Mouse (Mus musculus) C3H10T1/2 (cell line): Measurements from ENCODE around the gene Zc3h6. TPM values are rescaled to one million over a fixed set of nuclear protein-coding genes. Genes with fewer than 3 reads are reported as not detected.

Experiments used
- polyA plus RNA-seq, 2 experiments: library from polyadenylated mRNA; unstranded; fragments of >200 nt; fragmentation: generic; extraction: Trizol; gene quantifications; one replicate each; pipeline ENCODE4 v1.2.1; 2012; ENCODE audit warnings: missing spikeins in 2 of 2

Zc3h6 gene
- 1 to 10 TPM in 1 of 2 experiments, under 1 TPM in 1; 0.33 to 1.6 TPM for polyA plus RNA-seq

DNA sequence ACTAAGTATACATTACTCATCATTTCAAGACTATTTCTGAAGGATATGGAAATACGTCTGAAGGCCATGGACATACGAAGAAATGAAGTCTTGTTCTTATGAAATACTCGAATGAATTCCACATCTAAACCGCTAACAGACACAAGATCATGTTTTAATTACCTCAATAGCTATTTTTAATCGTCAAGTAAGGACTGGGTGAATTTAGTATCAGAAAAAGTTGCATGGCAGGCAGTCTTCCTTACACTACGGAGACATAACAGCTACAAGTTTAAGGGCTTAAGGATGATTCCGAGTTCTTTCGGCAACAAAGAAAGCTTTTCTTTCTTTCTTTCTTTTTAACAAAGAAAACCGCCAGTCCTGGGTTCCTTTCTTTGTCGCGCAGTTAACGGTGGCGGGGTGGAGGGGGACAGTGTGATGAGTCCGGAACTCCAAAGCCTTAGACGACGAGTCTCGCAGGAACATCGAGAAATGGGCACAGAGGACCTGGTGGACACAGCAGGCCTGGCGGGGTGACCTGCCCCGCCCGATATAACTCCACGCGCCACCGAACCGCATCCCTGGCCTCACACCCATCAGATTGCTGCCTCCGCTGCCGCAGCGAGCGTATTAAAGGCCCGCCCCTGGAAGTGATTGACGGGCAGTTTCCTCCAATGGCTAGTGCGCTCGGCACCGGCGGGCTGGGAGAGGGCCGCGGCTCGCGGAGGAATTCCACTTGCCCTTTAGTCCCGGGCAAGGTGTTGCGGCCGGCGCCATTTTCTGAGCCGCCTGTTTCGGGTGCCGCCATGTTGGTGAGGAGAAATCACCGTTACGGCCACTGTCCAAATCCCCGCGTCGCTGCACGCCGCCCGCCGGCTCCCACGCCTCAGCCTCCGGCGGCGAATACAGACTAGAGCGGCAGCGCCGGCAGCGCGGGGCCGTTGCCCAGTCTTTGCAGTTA is at the start of gene Zc3h6:
Gene Zc3h6, plus strand, starts transcription at position 762 of the 940 bp plus-strand sequence.

DNA sequence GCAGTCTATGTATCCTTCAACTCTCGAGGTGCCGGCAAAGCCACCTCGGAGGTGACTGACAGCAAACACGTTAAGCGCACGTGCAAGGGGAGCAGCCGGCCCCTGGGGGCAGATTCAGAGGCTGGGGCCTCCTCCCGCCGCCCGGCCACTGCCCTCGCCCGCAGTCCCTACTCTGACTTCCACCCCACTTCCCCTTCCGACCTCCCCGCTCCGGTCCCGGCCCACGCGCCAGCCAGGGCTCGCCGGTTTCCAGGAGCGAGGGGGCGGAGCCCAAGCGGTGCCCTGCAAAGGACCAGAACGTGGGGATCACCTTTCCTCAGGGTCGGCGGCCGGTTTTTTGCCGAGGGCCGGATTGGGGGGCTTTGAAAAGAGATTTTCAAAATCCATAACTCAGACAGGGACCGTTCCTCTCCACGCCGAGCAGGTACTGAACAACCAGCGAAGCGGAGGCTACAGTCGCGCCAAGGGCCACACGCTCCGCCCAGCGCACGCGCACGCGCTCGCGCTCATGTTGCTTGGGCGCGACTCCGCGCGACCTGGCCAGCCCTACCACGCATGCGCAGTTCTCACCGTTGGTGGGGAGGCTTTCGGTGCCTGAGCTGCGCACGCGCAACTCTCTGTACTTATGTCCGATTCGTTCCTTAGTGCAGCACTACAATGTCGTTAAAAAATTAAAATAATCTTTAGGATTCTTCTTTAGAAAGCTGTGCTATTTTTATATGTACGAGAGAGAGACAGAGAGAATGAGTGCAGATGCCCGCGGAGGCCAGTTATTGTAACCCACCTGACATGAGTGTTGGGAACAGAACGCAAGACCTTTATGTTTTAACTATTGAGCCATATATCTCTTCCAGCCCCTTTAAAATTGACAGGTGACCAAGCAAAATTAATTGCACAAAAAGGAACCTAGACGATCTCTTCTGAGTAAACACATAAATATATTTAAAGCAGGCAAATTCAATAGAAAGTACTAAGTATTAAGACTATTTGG is 23.4 kb upstream of the Zc3h6 start, which contains the start of gene Zc3h8:
Gene Zc3h8, minus strand, starts transcription at position 540 of the 991 bp plus-strand sequence.

DNA sequence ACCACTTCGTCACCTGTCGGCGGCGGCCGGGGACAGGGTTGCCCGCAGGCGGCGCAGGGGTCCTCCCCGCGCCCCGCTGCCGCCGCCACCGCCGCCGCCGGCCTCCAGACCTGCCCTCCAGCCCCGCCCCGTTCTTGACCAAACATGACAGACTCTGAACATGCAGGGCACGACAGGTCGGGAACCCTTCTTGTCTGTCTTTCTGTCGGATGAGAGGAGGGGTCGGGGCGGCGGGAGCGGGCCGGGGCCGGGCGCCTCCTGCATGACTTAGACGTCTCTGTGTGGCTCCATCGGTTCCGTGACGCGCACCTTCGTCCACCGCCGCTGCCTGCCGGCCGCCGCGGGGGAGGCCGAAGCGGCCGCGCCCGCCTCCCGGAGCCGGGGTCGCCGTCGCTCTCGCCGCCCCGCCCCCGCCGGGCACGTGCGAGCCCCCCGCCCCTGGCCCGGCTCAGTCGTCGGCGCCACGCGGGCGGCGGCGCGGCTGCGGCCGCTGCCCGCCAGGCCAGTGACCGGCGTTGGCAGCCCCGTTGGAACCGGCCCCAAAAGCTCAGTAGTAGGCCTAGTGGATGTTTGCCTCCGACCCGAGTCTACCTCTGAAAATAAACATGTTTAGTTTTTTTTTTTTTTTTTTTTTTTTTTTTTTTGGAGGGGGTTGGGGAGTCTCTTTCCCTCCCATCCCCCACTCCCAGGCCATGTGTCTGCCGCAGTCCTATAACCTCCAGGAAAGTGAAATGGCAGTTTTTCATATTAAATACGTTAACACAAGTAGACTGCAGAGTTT is 649 bp downstream of the Zc3h6 start, which contains the start of gene Gm10762:
Gene Gm10762, minus strand, starts transcription at position 65 of the 781 bp plus-strand sequence.

DNA sequence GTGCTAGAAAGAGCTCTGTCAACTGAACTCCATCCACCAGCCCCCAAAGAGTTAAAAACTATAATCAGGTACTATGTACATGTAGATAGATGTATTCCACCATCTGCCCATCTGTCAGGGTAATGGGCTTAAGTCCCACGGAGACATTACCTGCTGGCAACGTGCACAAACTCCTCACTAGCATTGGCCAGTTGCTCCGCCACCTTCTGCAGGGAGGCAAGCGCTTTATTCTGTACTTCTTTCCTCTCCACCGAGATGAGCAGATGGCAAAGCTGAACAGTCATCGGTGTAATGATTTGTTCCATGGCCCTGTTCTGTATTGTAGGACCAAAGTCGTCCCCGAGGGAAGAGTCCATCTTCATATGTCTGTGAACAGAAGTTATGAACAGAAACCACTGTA is 80.6 kb downstream of the Zc3h6 start, which contains the start of gene Vinac1:
Gene Vinac1, minus strand, starts transcription at position 362 of the 400 bp plus-strand sequence.

DNA sequence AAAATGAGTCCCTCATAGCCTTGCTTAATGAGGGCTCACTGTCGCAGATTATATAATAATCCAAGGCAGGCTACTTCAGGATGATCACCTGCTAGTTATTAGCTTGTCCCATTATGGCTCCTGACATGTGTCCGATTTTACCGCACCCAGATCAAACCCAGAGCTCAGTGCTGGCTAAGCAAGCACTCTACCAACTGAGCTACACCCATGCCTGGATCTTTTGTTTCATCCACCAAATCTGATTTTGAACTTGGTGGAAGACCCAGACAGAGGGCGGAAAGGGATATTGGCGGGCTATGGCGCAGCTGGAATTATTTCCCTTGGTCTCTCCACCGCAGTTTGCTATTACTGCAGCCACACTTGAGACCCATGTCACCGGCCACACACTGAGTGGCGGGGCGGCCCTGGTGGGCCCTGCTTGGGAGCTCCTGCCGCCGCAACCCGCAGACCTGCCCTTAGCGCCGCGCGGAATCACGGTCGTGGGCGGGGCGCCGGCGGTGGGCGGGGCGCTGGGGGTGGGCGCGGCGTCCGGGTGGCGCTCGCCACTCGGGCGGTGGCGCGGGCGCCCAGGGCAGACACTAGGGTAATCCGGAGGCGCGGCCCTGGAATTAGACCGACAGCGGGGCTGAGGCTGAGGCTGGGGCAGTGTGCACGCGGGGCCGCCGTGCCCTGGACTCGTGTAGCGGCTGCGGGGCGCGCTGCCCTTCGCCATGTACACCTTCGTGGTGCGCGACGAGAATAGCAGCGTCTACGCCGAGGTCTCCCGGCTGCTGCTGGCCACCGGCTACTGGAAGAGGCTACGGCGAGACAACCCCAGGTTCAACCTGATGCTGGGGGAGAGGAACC is 98.5 kb downstream of the Zc3h6 start, which contains the start of gene Ttl:
Gene Ttl, plus strand, starts transcription at position 506 of the 846 bp plus-strand sequence.

Other genes with a start within 250 kb of the Zc3h6 start
- gene Tmem87b, start 149.3 kb upstream of the Zc3h6 start, polyA plus RNA-seq, result 1 to 10 TPM in 1 of 2 experiments, under 1 TPM in 1; 0.14 to 4.0 TPM
- gene Fbln7, start 104.4 kb upstream of the Zc3h6 start, polyA plus RNA-seq, result under 1 TPM in 1 of 2 experiments, not detected in 1; 0.40 TPM
- gene Zc3h8, start 23.3 kb upstream of the Zc3h6 start, polyA plus RNA-seq, result under 1 TPM; 0.21 to 0.71 TPM
- gene Gm10762, start 323 bp downstream of the Zc3h6 start, polyA plus RNA-seq, result 1 to 10 TPM; 2.0 to 3.4 TPM
- under 1 TPM in 1 of 2 experiments, not detected in 1; 0.04 TPM for gene Vinac1, start 80.8 kb downstream of the Zc3h6 start, polyA plus RNA-seq
- gene Ttl, start 98.5 kb downstream of the Zc3h6 start, polyA plus RNA-seq, result 1 to 10 TPM; 2.1 to 8.3 TPM
- gene Polr1b, start 133.6 kb downstream of the Zc3h6 start, polyA plus RNA-seq, result 1 to 10 TPM; 5.5 to 8.0 TPM
- 10 to 100 TPM; 25.2 to 41.0 TPM for gene Chchd5, start 162.3 kb downstream of the Zc3h6 start, polyA plus RNA-seq
- gene Slc20a1, start 231.4 kb downstream of the Zc3h6 start, polyA plus RNA-seq, result 1 to 10 TPM; 4.7 to 5.3 TPM